Mouse (Mus musculus): ENCODE measurements around the gene Fras1. TPM values are rescaled to one million over a fixed set of nuclear protein-coding genes. Genes with fewer than 3 reads are reported as not detected.

The Fras1 gene
- polyA plus RNA-seq, 1 experiment from 2014 or later = 20.0 TPM

GRCm38 (mm10) chr5:96795752-96796151, 422.0 kb downstream of the Fras1 start:
- Histone ChIP-seq H3K4me1 (replicated peaks; ENCODE audit: control insufficient read depth, insufficient read depth, low read length) (no peaks in the 10 kb centered on the region), H3K9me3 (ENCODE audit: control insufficient read depth, low read length) (no peaks in the 10 kb centered on the region), H3K4me3 (ENCODE audit: low read depth, low read length) (no peak overlapping the region), H3K9ac (ENCODE audit: low read depth, low read length) (no peak overlapping the region), H3K4me2 (replicated peaks; ENCODE audit: low read depth, low read length) (no peak overlapping the region), H3K27me3 (ENCODE audit: control insufficient read depth, insufficient read depth, low read length) (no peaks in the 10 kb centered on the region), H3K27ac (ENCODE audit: low read depth, low read length) (no peak overlapping the region), H3K36me3 (ENCODE audit: control insufficient read depth, insufficient read depth, low read length) (no peaks in the 10 kb centered on the region)
- 87% methylated on average over 1 of the region's 1 CpGs for WGBS
- ATAC-seq (ENCODE audit: low FRiP score) (no peak), DNase-seq (ENCODE audit: low spot score) (no peak)

GRCm38 (mm10) chr5:96797465-96797864, 423.7 kb downstream of the Fras1 start:
- H3K9me3 ChIP-seq (ENCODE audit: control insufficient read depth, low read length) = no peaks in the 10 kb centered on the region
- no peaks in the 10 kb centered on the region for H3K36me3 ChIP-seq (ENCODE audit: control insufficient read depth, insufficient read depth, low read length)
- H3K27ac ChIP-seq (ENCODE audit: low read depth, low read length) = no peak overlapping the region
- H3K4me1 ChIP-seq (replicated peaks; ENCODE audit: control insufficient read depth, insufficient read depth, low read length) = no peaks in the 10 kb centered on the region
- DNase-seq (ENCODE audit: low spot score) (no peak), ATAC-seq (ENCODE audit: low FRiP score) (no peak)
- H3K9ac ChIP-seq (ENCODE audit: low read depth, low read length) = no peak overlapping the region
- H3K4me3 ChIP-seq (ENCODE audit: low read depth, low read length) = no peak overlapping the region
- no peak overlapping the region for H3K4me2 ChIP-seq (replicated peaks; ENCODE audit: low read depth, low read length)
- no peaks in the 10 kb centered on the region for H3K27me3 ChIP-seq (ENCODE audit: control insufficient read depth, insufficient read depth, low read length)
- 93% methylated on average over 6 of the region's 6 CpGs for WGBS

- Histone ChIP-seq H3K9me3 (ENCODE audit: control insufficient read depth, low read length) (no peaks in the 10 kb centered on the region), H3K4me2 (replicated peaks; ENCODE audit: low read depth, low read length) (no peak overlapping the region), H3K36me3 (ENCODE audit: control insufficient read depth, insufficient read depth, low read length) (no peaks in the 10 kb centered on the region), H3K27me3 (ENCODE audit: control insufficient read depth, insufficient read depth, low read length) (no peaks in the 10 kb centered on the region), H3K4me3 (ENCODE audit: low read depth, low read length) (no peak overlapping the region), H3K4me1 (replicated peaks; ENCODE audit: control insufficient read depth, insufficient read depth, low read length) (no peaks in the 10 kb centered on the region), H3K27ac (ENCODE audit: low read depth, low read length) (no peak overlapping the region), H3K9ac (ENCODE audit: low read depth, low read length) (no peak overlapping the region)
- 92% methylated on average over 9 of the region's 9 CpGs for WGBS
- ATAC-seq (ENCODE audit: low FRiP score) = no peak
- no peak for DNase-seq (ENCODE audit: low spot score)
Observed at GRCm38 (mm10) chr5:96799165-96799564, 425.4 kb downstream of the Fras1 start.

GRCm38 (mm10) chr5:96799969-96800368, 426.2 kb downstream of the Fras1 start:
- no peak for ATAC-seq (ENCODE audit: low FRiP score)
- Histone ChIP-seq H3K4me2 (replicated peaks; ENCODE audit: low read depth, low read length) (no peak overlapping the region), H3K9ac (ENCODE audit: low read depth, low read length) (no peak overlapping the region), H3K9me3 (ENCODE audit: control insufficient read depth, low read length) (no peaks in the 10 kb centered on the region), H3K4me1 (replicated peaks; ENCODE audit: control insufficient read depth, insufficient read depth, low read length) (no peaks in the 10 kb centered on the region), H3K4me3 (ENCODE audit: low read depth, low read length) (no peak overlapping the region), H3K27ac (ENCODE audit: low read depth, low read length) (no peak overlapping the region), H3K36me3 (ENCODE audit: control insufficient read depth, insufficient read depth, low read length) (no peaks in the 10 kb centered on the region), H3K27me3 (ENCODE audit: control insufficient read depth, insufficient read depth, low read length) (no peaks in the 10 kb centered on the region)
- WGBS = 93% methylated on average over 9 of the region's 9 CpGs
- no peak for DNase-seq (ENCODE audit: low spot score)

- no peak overlapping the region for H3K4me2 ChIP-seq (replicated peaks; ENCODE audit: low read depth, low read length)
- 36% methylated on average over 7 of the region's 7 CpGs for WGBS
- H3K27ac ChIP-seq (ENCODE audit: low read depth, low read length) = no peak overlapping the region
- no peaks in the 10 kb centered on the region for H3K27me3 ChIP-seq (ENCODE audit: control insufficient read depth, insufficient read depth, low read length)
- no peak for DNase-seq (ENCODE audit: low spot score)
- ATAC-seq (ENCODE audit: low FRiP score) = no peak
- no peaks in the 10 kb centered on the region for H3K9me3 ChIP-seq (ENCODE audit: control insufficient read depth, low read length)
- no peaks in the 10 kb centered on the region for H3K4me1 ChIP-seq (replicated peaks; ENCODE audit: control insufficient read depth, insufficient read depth, low read length)
- H3K4me3 ChIP-seq (ENCODE audit: low read depth, low read length) = no peak overlapping the region
- H3K9ac ChIP-seq (ENCODE audit: low read depth, low read length) = no peak overlapping the region
- no peaks in the 10 kb centered on the region for H3K36me3 ChIP-seq (ENCODE audit: control insufficient read depth, insufficient read depth, low read length)
Observed at GRCm38 (mm10) chr5:96802185-96802584, 428.4 kb downstream of the Fras1 start.

GRCm38 (mm10) chr5:96803091-96803490, 429.3 kb downstream of the Fras1 start:
- ATAC-seq (ENCODE audit: low FRiP score) (no peak), DNase-seq (ENCODE audit: low spot score) (no peak)
- H3K4me3 ChIP-seq (ENCODE audit: low read depth, low read length) = no peak overlapping the region
- H3K27ac ChIP-seq (ENCODE audit: low read depth, low read length) = no peak overlapping the region
- H3K36me3 ChIP-seq (ENCODE audit: control insufficient read depth, insufficient read depth, low read length) = no peaks in the 10 kb centered on the region
- H3K9me3 ChIP-seq (ENCODE audit: control insufficient read depth, low read length) = no peaks in the 10 kb centered on the region
- no peak overlapping the region for H3K4me2 ChIP-seq (replicated peaks; ENCODE audit: low read depth, low read length)
- H3K4me1 ChIP-seq (replicated peaks; ENCODE audit: control insufficient read depth, insufficient read depth, low read length) = no peaks in the 10 kb centered on the region
- no peak overlapping the region for H3K9ac ChIP-seq (ENCODE audit: low read depth, low read length)
- H3K27me3 ChIP-seq (ENCODE audit: control insufficient read depth, insufficient read depth, low read length) = no peaks in the 10 kb centered on the region
- 59% methylated on average over 3 of the region's 3 CpGs for WGBS

GRCm38 (mm10) chr5:96804304-96804703, 430.5 kb downstream of the Fras1 start:
- Histone ChIP-seq H3K36me3 (ENCODE audit: control insufficient read depth, insufficient read depth, low read length) (no peaks in the 10 kb centered on the region), H3K4me2 (replicated peaks; ENCODE audit: low read depth, low read length) (no peak overlapping the region), H3K27me3 (ENCODE audit: control insufficient read depth, insufficient read depth, low read length) (no peaks in the 10 kb centered on the region), H3K9me3 (ENCODE audit: control insufficient read depth, low read length) (no peaks in the 10 kb centered on the region), H3K9ac (ENCODE audit: low read depth, low read length) (no peak overlapping the region), H3K27ac (ENCODE audit: low read depth, low read length) (no peak overlapping the region), H3K4me1 (replicated peaks; ENCODE audit: control insufficient read depth, insufficient read depth, low read length) (no peaks in the 10 kb centered on the region), H3K4me3 (ENCODE audit: low read depth, low read length) (no peak overlapping the region)
- ATAC-seq (ENCODE audit: low FRiP score) (no peak), DNase-seq (ENCODE audit: low spot score) (no peak)
- whole genome bisulfite sequencing = 82% methylated on average over 4 of the region's 4 CpGs

- no peak overlapping the region for H3K27ac ChIP-seq (ENCODE audit: low read depth, low read length)
- no peaks in the 10 kb centered on the region for H3K4me1 ChIP-seq (replicated peaks; ENCODE audit: control insufficient read depth, insufficient read depth, low read length)
- no peaks in the 10 kb centered on the region for H3K36me3 ChIP-seq (ENCODE audit: control insufficient read depth, insufficient read depth, low read length)
- no peaks in the 10 kb centered on the region for H3K9me3 ChIP-seq (ENCODE audit: control insufficient read depth, low read length)
- H3K4me3 ChIP-seq (ENCODE audit: low read depth, low read length) = no peak overlapping the region
- no peak overlapping the region for H3K4me2 ChIP-seq (replicated peaks; ENCODE audit: low read depth, low read length)
- no peak for DNase-seq (ENCODE audit: low spot score)
- WGBS = 75% methylated on average over 3 of the region's 3 CpGs
- ATAC-seq (ENCODE audit: low FRiP score) = no peak
- no peak overlapping the region for H3K9ac ChIP-seq (ENCODE audit: low read depth, low read length)
- H3K27me3 ChIP-seq (ENCODE audit: control insufficient read depth, insufficient read depth, low read length) = no peaks in the 10 kb centered on the region
Observed at GRCm38 (mm10) chr5:96804813-96805212, 431.1 kb downstream of the Fras1 start.

- DNase-seq (ENCODE audit: low spot score) (no peak), ATAC-seq (ENCODE audit: low FRiP score) (no peak)
- WGBS = 77% methylated on average over 4 of the region's 4 CpGs
- Histone ChIP-seq H3K4me1 (replicated peaks; ENCODE audit: control insufficient read depth, insufficient read depth, low read length) (no peaks in the 10 kb centered on the region), H3K27me3 (ENCODE audit: control insufficient read depth, insufficient read depth, low read length) (no peaks in the 10 kb centered on the region), H3K4me3 (ENCODE audit: low read depth, low read length) (no peak overlapping the region), H3K9ac (ENCODE audit: low read depth, low read length) (no peak overlapping the region), H3K4me2 (replicated peaks; ENCODE audit: low read depth, low read length) (no peak overlapping the region), H3K36me3 (ENCODE audit: control insufficient read depth, insufficient read depth, low read length) (no peaks in the 10 kb centered on the region), H3K27ac (ENCODE audit: low read depth, low read length) (no peak overlapping the region), H3K9me3 (ENCODE audit: control insufficient read depth, low read length) (no peaks in the 10 kb centered on the region)
Observed at GRCm38 (mm10) chr5:96810620-96811019, 436.9 kb downstream of the Fras1 start.

Measured in hindbrain, embryonic 11.5 days (tissue).